Mouse (Mus musculus) heart, embryonic 16.5 days (tissue): ENCODE results near the gene Pdpn. TPM values are rescaled to one million over a fixed set of nuclear protein-coding genes. Genes with fewer than 3 reads are reported as not detected.

Experiments
- ATAC-seq: fragments of 200-750 bp; cut with Nextera tagmentation; replicated peaks from 2 replicates; pipeline ENCODE4 v1.8.0; 2017; ENCODE audit warnings: moderate number of reproducible peaks; ENCODE audit not compliant: insufficient read depth, low FRiP score; ENCODE audit errors: extremely low read depth
- H3K27ac ChIP-seq: fragments of 300-500 bp; sonication (generic); 2 replicates; pipeline ENCODE4 v1.5.1; 2014; ENCODE audit warnings: mild to moderate bottlenecking, low read length, control low read depth, moderate library complexity
- H3K27me3 ChIP-seq: fragments of 300-500 bp; sonication (generic); 2 replicates; pipeline ENCODE4 v1.6.1; 2014; ENCODE audit warnings: low read length, mixed read lengths; ENCODE audit not compliant: control insufficient read depth, insufficient read depth
- H3K36me3 ChIP-seq: fragments of 300-500 bp; sonication (generic); 2 replicates; pipeline ENCODE4 v1.6.1; 2014; ENCODE audit not compliant: control insufficient read depth, insufficient read depth
- H3K4me1 ChIP-seq: fragments of 300-500 bp; sonication (generic); 2 replicates; pipeline ENCODE4 v1.6.1; 2014; ENCODE audit warnings: low read length, mixed read lengths; ENCODE audit not compliant: control insufficient read depth, insufficient read depth
- H3K4me2 ChIP-seq: fragments of 300-500 bp; sonication (generic); 2 replicates; pipeline ENCODE4 v1.6.1; 2014; ENCODE audit warnings: low read depth, mild to moderate bottlenecking, control low read depth, low read length
- H3K4me3 ChIP-seq: fragments of 300-500 bp; sonication (generic); 2 replicates; pipeline ENCODE4 v1.5.1; 2014; ENCODE audit warnings: mild to moderate bottlenecking, control low read depth, low read length
- H3K9ac ChIP-seq: fragments of 300-500 bp; sonication (generic); 2 replicates; pipeline ENCODE4 v1.6.1; 2014; ENCODE audit warnings: low read length, control low read depth
- H3K9me3 ChIP-seq: fragments of 300-500 bp; sonication (generic); replicated peaks from 2 replicates; pipeline ENCODE4 v1.6.1; 2016; ENCODE audit warnings: low read length; ENCODE audit not compliant: control insufficient read depth
- WGBS: fragments of 180-500 bp; shearing (Covaris S2); extraction: QIAGEN DNeasy Blood & Tissue Kit; methylation state at CpG from one replicate; pipeline ENCODE4 v1.1.7; 2014; 5-methylcytosine and 5-hydroxymethylcytosine counted together
- polyA plus RNA-seq: library from polyadenylated mRNA; unstranded; fragments of >200 nt; fragmentation: Nextera tagmentation; extraction: Ambion mirVana; gene quantifications from 2 replicates; pipeline ENCODE4 v1.2.1, GENCODE M21; 2015

Gene Pdpn
- polyA plus RNA-seq, 1 experiment from 2014 or later: 24.1 TPM

- H3K36me3 ChIP-seq: no peaks in the 10 kb centered on the region
- H3K27me3 ChIP-seq: no peaks in the 10 kb centered on the region
- 36% methylated on average over 3 of the region's 3 CpGs for WGBS
- H3K4me2 ChIP-seq: no peak overlapping the region
- no peak overlapping the region for H3K27ac ChIP-seq
- no peaks in the 10 kb centered on the region for H3K9me3 ChIP-seq
- no peaks in the 10 kb centered on the region for H3K4me1 ChIP-seq
- H3K9ac ChIP-seq: no peak overlapping the region
- no peak overlapping the region for H3K4me3 ChIP-seq
- no peak for ATAC-seq
These were observed 28.5 kb downstream of the Pdpn start for GRCm38 (mm10) chr4:143270903-143271302.

DNA sequence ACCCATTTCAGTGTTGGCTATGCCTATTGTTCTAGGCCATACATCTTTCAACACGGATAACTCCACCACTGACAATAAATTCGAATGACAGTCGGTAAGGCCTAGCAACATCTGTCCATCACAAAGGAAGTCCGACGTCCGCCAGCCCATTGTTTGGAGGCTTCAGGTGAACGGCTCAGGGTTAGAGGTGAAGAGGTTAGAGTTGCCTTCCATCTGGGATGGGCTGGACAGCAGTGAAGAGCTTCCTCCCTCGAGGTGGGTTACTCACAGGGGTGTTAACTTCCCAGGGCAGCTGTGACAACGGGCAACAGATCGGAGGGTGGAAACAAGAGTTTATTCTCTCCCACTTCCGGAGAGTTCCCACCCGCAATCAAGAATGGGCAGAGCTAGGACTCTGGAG is 36.7 kb downstream of the Pdpn start:
- no peaks in the 10 kb centered on the region for H3K9me3 ChIP-seq
- no peak overlapping the region for H3K9ac ChIP-seq
- no peaks in the 10 kb centered on the region for H3K4me1 ChIP-seq
- no peak overlapping the region for H3K4me3 ChIP-seq
- no peak for ATAC-seq
- no peaks in the 10 kb centered on the region for H3K36me3 ChIP-seq
- no peak overlapping the region for H3K4me2 ChIP-seq
- 74% methylated on average over 12 of the region's 12 CpGs for WGBS
- H3K27ac ChIP-seq: no peak overlapping the region
- no peaks in the 10 kb centered on the region for H3K27me3 ChIP-seq

DNA sequence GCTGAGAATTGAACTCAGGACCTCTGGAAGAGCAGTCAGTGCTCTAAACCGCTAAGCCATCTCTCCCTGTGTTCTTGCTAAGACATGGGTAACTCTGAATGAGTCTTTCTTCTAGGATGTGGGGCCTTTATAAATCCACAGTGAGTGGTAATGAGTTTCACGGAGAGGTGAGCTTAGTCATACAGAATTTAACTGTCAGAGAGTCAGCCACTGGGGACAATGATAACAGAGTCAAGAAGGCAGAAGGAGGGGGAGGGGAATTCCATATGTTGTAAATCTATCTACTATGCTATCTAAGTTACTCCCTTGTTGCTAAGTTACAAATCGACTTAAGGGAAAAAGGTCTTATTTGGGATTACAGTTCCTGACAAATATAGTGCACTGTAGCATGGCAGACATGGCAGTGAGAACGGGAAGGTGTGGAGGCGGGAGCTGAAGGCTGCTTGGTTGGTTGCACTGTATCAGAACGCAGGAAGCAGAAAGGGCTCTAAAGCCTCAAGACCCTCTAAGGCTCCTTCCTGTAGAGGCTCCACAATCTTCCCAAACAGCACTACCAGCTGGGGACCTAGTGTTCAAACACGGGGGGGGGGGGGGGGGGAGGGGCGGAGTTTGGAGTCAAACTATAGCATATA is 39.5 kb downstream of the Pdpn start:
- no peak for ATAC-seq
- Histone ChIP-seq H3K4me3 (no peak overlapping the region), H3K27me3 (no peaks in the 10 kb centered on the region), H3K4me2 (no peak overlapping the region), H3K9ac (no peak overlapping the region), H3K36me3 (no peaks in the 10 kb centered on the region), H3K9me3 (no peaks in the 10 kb centered on the region), H3K4me1 (no peaks in the 10 kb centered on the region), H3K27ac (no peak overlapping the region)
- 40% methylated on average over 7 of the region's 8 CpGs for WGBS

GRCm38 (mm10) chr4:143258517-143258916 is 40.8 kb downstream of the Pdpn start:
- ATAC-seq: no peak
- no peak overlapping the region for H3K27ac ChIP-seq
- no peaks in the 10 kb centered on the region for H3K9me3 ChIP-seq
- peak overlapping the region; percentile 49 for H3K4me2 ChIP-seq
- H3K27me3 ChIP-seq: no peaks in the 10 kb centered on the region
- H3K4me1 ChIP-seq: no peaks in the 10 kb centered on the region
- H3K4me3 ChIP-seq: peak overlapping the region; percentile 12; the same call in 1 of the 2 replicates
- H3K36me3 ChIP-seq: no peaks in the 10 kb centered on the region
- no peak overlapping the region for H3K9ac ChIP-seq
- WGBS: 30% methylated on average over 19 of the region's 19 CpGs

- Histone ChIP-seq H3K27ac (no peak overlapping the region), H3K4me2 (peak overlapping the region; percentile 49), H3K36me3 (no peaks in the 10 kb centered on the region), H3K27me3 (no peaks in the 10 kb centered on the region), H3K9me3 (0 out of 2 replicates have a peak, but pooled peaks cover 2% of the 10 kb centered on the region), H3K9ac (no peak overlapping the region), H3K4me3 (no peak overlapping the region), H3K4me1 (no peaks in the 10 kb centered on the region)
- ATAC-seq: no peak
- WGBS: 48% methylated on average over 6 of the region's 6 CpGs
These were observed 41.4 kb downstream of the Pdpn start for GRCm38 (mm10) chr4:143257971-143258370.

DNA sequence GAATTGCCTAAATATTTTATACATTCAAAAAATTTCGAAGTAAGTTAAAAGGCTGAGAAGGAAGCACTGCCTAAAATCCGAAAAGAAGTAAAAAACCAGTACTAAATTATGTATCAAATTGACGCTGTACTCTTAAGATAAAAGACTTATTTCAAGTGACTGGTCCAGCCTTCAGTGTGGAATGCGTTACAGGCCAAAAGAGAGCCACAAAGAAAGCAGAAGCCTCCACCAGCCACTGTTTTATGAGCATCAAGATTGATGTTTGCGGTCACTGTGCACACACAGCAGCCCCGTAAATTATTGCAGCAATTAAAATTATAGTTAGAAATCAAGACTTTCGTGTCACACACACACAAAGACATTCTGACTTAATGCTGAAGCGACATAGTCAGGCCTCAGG is 43.8 kb downstream of the Pdpn start:
- H3K27me3 ChIP-seq: no peaks in the 10 kb centered on the region
- no peak overlapping the region for H3K4me2 ChIP-seq
- H3K4me3 ChIP-seq: no peak overlapping the region
- 0 out of 2 replicates have a peak, but pooled peaks cover 4% of the 10 kb centered on the region for H3K9me3 ChIP-seq
- no peaks in the 10 kb centered on the region for H3K4me1 ChIP-seq
- ATAC-seq: no peak
- 74% methylated on average over 8 of the region's 8 CpGs for WGBS
- no peaks in the 10 kb centered on the region for H3K36me3 ChIP-seq
- no peak overlapping the region for H3K9ac ChIP-seq
- no peak overlapping the region for H3K27ac ChIP-seq

DNA sequence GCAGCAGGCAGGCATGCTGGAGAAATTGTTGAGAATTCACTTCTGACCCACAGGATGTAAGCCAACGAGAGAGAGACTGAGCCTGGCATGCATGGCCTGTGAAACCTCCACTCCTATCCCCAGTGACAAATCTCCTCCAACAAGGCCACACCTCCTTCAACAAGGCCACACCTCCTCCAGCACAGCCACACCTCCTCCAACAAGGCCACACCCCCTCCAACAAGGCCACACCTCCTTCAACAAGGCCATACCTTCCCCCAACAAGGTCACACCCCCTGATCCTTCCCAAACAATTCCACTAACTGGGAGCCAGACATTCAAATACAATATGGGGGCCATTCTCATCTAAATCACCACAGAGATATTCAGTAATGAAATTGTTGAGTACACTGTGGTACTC is 46.0 kb downstream of the Pdpn start:
- ATAC-seq: no peak; the same call in 1 of the 2 replicates
- Histone ChIP-seq H3K4me1 (no peaks in the 10 kb centered on the region), H3K27me3 (no peaks in the 10 kb centered on the region), H3K4me3 (no peak overlapping the region), H3K9me3 (0 out of 2 replicates have a peak, but pooled peaks cover 4% of the 10 kb centered on the region), H3K27ac (no peak overlapping the region), H3K9ac (no peak overlapping the region), H3K4me2 (no peak overlapping the region), H3K36me3 (no peaks in the 10 kb centered on the region)
- WGBS: 69% methylated on average over 1 of the region's 1 CpGs

- no peaks in the 10 kb centered on the region for H3K27me3 ChIP-seq
- no peak for ATAC-seq
- no peak overlapping the region for H3K27ac ChIP-seq
- H3K4me1 ChIP-seq: no peaks in the 10 kb centered on the region
- WGBS: 74% methylated on average over 5 of the region's 5 CpGs
- no peak overlapping the region for H3K9ac ChIP-seq
- 0 out of 2 replicates have a peak, but pooled peaks cover 2% of the 10 kb centered on the region for H3K9me3 ChIP-seq
- H3K36me3 ChIP-seq: no peaks in the 10 kb centered on the region
- H3K4me3 ChIP-seq: no peak overlapping the region
- no peak overlapping the region for H3K4me2 ChIP-seq
These were observed 51.3 kb downstream of the Pdpn start for GRCm38 (mm10) chr4:143248050-143248449.

DNA sequence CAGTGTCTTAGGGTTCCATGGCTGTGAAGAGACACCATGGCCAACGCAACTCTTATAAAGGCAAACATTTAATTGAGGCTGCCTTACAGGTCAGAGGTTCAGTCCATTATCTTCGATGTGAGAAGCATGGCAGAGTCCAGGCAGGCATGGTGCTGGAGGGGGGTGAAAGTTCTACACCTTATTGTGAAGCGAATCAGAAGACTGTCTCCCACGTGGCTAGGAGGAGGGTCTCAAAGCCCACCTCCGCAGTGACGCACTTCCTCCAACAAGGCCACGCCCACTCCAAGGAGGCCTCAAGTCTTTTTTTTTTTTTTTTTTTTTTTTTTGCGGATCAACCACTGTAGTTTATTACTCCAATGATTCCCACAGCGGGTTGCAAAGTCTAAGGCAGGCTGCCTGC is 58.1 kb downstream of the Pdpn start:
- H3K27ac ChIP-seq: no peak overlapping the region
- H3K9ac ChIP-seq: no peak overlapping the region
- no peaks in the 10 kb centered on the region for H3K9me3 ChIP-seq
- peaks cover 2% of the 10 kb centered on the region; the same call in 1 of the 2 replicates for H3K4me1 ChIP-seq
- WGBS: 73% methylated on average over 9 of the region's 9 CpGs
- no peaks in the 10 kb centered on the region for H3K27me3 ChIP-seq
- no peak for ATAC-seq
- no peak overlapping the region for H3K4me2 ChIP-seq
- no peaks in the 10 kb centered on the region for H3K36me3 ChIP-seq
- H3K4me3 ChIP-seq: no peak overlapping the region
